Mouse (Mus musculus): ENCODE measurements around the gene Cfap52. TPM values are rescaled to one million over a fixed set of nuclear protein-coding genes. Genes with fewer than 3 reads are reported as not detected.
A peak's percentile ranks its signal among the peaks of the same experiment; 100 is the strongest.

Cfap52 gene
- polyA plus RNA-seq, 1 experiment from 2014 or later = 0.17 TPM

- Histone ChIP-seq H3K4me1 (ENCODE audit: control insufficient read depth, insufficient read depth, low read length) (0 out of 2 replicates have a peak, but pooled peaks cover 3% of the 10 kb centered on the region), H3K27me3 (ENCODE audit: control insufficient read depth, insufficient read depth, low read length) (peaks cover 21% of the 10 kb centered on the region), H3K27ac (replicated peaks; ENCODE audit: low read depth, low read length) (no peak overlapping the region), H3K9me3 (ENCODE audit: control insufficient read depth, low read length) (no peaks in the 10 kb centered on the region), H3K36me3 (ENCODE audit: control insufficient read depth, insufficient read depth, low read length) (no peaks in the 10 kb centered on the region), H3K9ac (ENCODE audit: low read length) (no peak overlapping the region), H3K4me2 (ENCODE audit: low read depth, severe bottlenecking) (peak overlapping the region; percentile 100), H3K4me3 (ENCODE audit: low read depth, low read length) (peak overlapping the region; percentile 71)
- ATAC-seq (ENCODE audit: insufficient number of reproducible peaks, low FRiP score, low TSS enrichment, low read depth) (peak; percentile 40; the same call in 1 of the 2 replicates), DNase-seq (ENCODE audit: low spot score) (peak; percentile 85)
- 0% methylated on average over 12 of the region's 12 CpGs for WGBS
Measured at GRCm38 (mm10) chr11:67922755-67923125, 42.7 kb downstream of the Cfap52 start.

GRCm38 (mm10) chr11:67921827-67922754 is 43.4 kb downstream of the Cfap52 start, which contains the start of gene Usp43:
TSS of gene Usp43 (minus strand) at chr11:67922153.
- Histone ChIP-seq H3K9ac (ENCODE audit: low read length) (peak within 1 kb of the TSS; percentile 55), H3K4me1 (ENCODE audit: control insufficient read depth, insufficient read depth, low read length) (0 out of 2 replicates have a peak, but pooled peaks cover 3% of the 10 kb centered on the region), H3K27me3 (ENCODE audit: control insufficient read depth, insufficient read depth, low read length) (peaks cover 21% of the 10 kb centered on the region), H3K9me3 (ENCODE audit: control insufficient read depth, low read length) (no peaks in the 10 kb centered on the region), H3K27ac (replicated peaks; ENCODE audit: low read depth, low read length) (no peak within 1 kb of the TSS), H3K36me3 (ENCODE audit: control insufficient read depth, insufficient read depth, low read length) (no peaks in the 10 kb centered on the region), H3K4me2 (ENCODE audit: low read depth, severe bottlenecking) (peak within 1 kb of the TSS; percentile 100), H3K4me3 (ENCODE audit: low read depth, low read length) (peak within 1 kb of the TSS; percentile 71)
- ATAC-seq (ENCODE audit: insufficient number of reproducible peaks, low FRiP score, low TSS enrichment, low read depth) (peak; percentile 76; the same call in 1 of the 2 replicates), DNase-seq (ENCODE audit: low spot score) (peak; percentile 68)
- WGBS = under 1% methylated on average over 67 of the region's 80 CpGs

GRCm38 (mm10) chr11:67921091-67921826 is 44.2 kb downstream of the Cfap52 start:
- peak overlapping the region; percentile 18 for H3K9ac ChIP-seq (ENCODE audit: low read length)
- no peaks in the 10 kb centered on the region for H3K36me3 ChIP-seq (ENCODE audit: control insufficient read depth, insufficient read depth, low read length)
- peak overlapping the region; percentile 100 for H3K4me2 ChIP-seq (ENCODE audit: low read depth, severe bottlenecking)
- H3K4me1 ChIP-seq (ENCODE audit: control insufficient read depth, insufficient read depth, low read length) = 0 out of 2 replicates have a peak, but pooled peaks cover 3% of the 10 kb centered on the region
- peak; percentile 59 for DNase-seq (ENCODE audit: low spot score)
- H3K27me3 ChIP-seq (ENCODE audit: control insufficient read depth, insufficient read depth, low read length) = peaks cover 21% of the 10 kb centered on the region
- H3K4me3 ChIP-seq (ENCODE audit: low read depth, low read length) = peak overlapping the region; percentile 71
- H3K27ac ChIP-seq (replicated peaks; ENCODE audit: low read depth, low read length) = no peak overlapping the region
- H3K9me3 ChIP-seq (ENCODE audit: control insufficient read depth, low read length) = no peaks in the 10 kb centered on the region
- ATAC-seq (ENCODE audit: insufficient number of reproducible peaks, low FRiP score, low TSS enrichment, low read depth) = peak; percentile 37; the same call in 1 of the 2 replicates
- WGBS = 1% methylated on average over 47 of the region's 47 CpGs

- WGBS = 50% methylated on average over 9 of the region's 9 CpGs
- Histone ChIP-seq H3K27me3 (ENCODE audit: control insufficient read depth, insufficient read depth, low read length) (peaks cover 21% of the 10 kb centered on the region), H3K4me3 (ENCODE audit: low read depth, low read length) (no peak overlapping the region), H3K9me3 (ENCODE audit: control insufficient read depth, low read length) (no peaks in the 10 kb centered on the region), H3K4me1 (ENCODE audit: control insufficient read depth, insufficient read depth, low read length) (0 out of 2 replicates have a peak, but pooled peaks cover 3% of the 10 kb centered on the region), H3K36me3 (ENCODE audit: control insufficient read depth, insufficient read depth, low read length) (no peaks in the 10 kb centered on the region), H3K9ac (ENCODE audit: low read length) (no peak overlapping the region), H3K27ac (replicated peaks; ENCODE audit: low read depth, low read length) (no peak overlapping the region), H3K4me2 (ENCODE audit: low read depth, severe bottlenecking) (no peak overlapping the region)
- no peak for ATAC-seq (ENCODE audit: insufficient number of reproducible peaks, low FRiP score, low TSS enrichment, low read depth)
- DNase-seq (ENCODE audit: low spot score) = no peak
Measured at GRCm38 (mm10) chr11:67920226-67920960, 45.1 kb downstream of the Cfap52 start.

- H3K4me2 ChIP-seq (ENCODE audit: low read depth, severe bottlenecking) = no peak overlapping the region
- no peaks in the 10 kb centered on the region for H3K36me3 ChIP-seq (ENCODE audit: control insufficient read depth, insufficient read depth, low read length)
- H3K27me3 ChIP-seq (ENCODE audit: control insufficient read depth, insufficient read depth, low read length) = peaks cover 21% of the 10 kb centered on the region
- H3K4me1 ChIP-seq (ENCODE audit: control insufficient read depth, insufficient read depth, low read length) = 0 out of 2 replicates have a peak, but pooled peaks cover 3% of the 10 kb centered on the region
- H3K27ac ChIP-seq (replicated peaks; ENCODE audit: low read depth, low read length) = no peak overlapping the region
- 73% methylated on average over 5 of the region's 5 CpGs for WGBS
- H3K9me3 ChIP-seq (ENCODE audit: control insufficient read depth, low read length) = no peaks in the 10 kb centered on the region
- no peak overlapping the region for H3K4me3 ChIP-seq (ENCODE audit: low read depth, low read length)
- no peak for ATAC-seq (ENCODE audit: insufficient number of reproducible peaks, low FRiP score, low TSS enrichment, low read depth)
- no peak overlapping the region for H3K9ac ChIP-seq (ENCODE audit: low read length)
- no peak for DNase-seq (ENCODE audit: low spot score)
Measured at GRCm38 (mm10) chr11:67919593-67919992, 45.9 kb downstream of the Cfap52 start.

GRCm38 (mm10) chr11:67917126-67917525 is 48.3 kb downstream of the Cfap52 start:
- WGBS = 84% methylated on average over 3 of the region's 3 CpGs
- Histone ChIP-seq H3K4me2 (ENCODE audit: low read depth, severe bottlenecking) (no peak overlapping the region), H3K36me3 (ENCODE audit: control insufficient read depth, insufficient read depth, low read length) (no peaks in the 10 kb centered on the region), H3K4me3 (ENCODE audit: low read depth, low read length) (no peak overlapping the region), H3K9me3 (ENCODE audit: control insufficient read depth, low read length) (no peaks in the 10 kb centered on the region), H3K27ac (replicated peaks; ENCODE audit: low read depth, low read length) (no peak overlapping the region), H3K9ac (ENCODE audit: low read length) (no peak overlapping the region), H3K4me1 (ENCODE audit: control insufficient read depth, insufficient read depth, low read length) (no peaks in the 10 kb centered on the region), H3K27me3 (ENCODE audit: control insufficient read depth, insufficient read depth, low read length) (peaks cover 21% of the 10 kb centered on the region)
- ATAC-seq (ENCODE audit: insufficient number of reproducible peaks, low FRiP score, low TSS enrichment, low read depth) (no peak), DNase-seq (ENCODE audit: low spot score) (no peak)

GRCm38 (mm10) chr11:67911074-67911473 is 54.4 kb downstream of the Cfap52 start:
- H3K27me3 ChIP-seq (ENCODE audit: control insufficient read depth, insufficient read depth, low read length) = no peaks in the 10 kb centered on the region
- 85% methylated on average over 5 of the region's 5 CpGs for WGBS

GRCm38 (mm10) chr11:67903756-67904155 is 61.7 kb downstream of the Cfap52 start:
- Histone ChIP-seq H3K4me1 (ENCODE audit: control insufficient read depth, insufficient read depth, low read length) (no peaks in the 10 kb centered on the region), H3K36me3 (ENCODE audit: control insufficient read depth, insufficient read depth, low read length) (no peaks in the 10 kb centered on the region), H3K27me3 (ENCODE audit: control insufficient read depth, insufficient read depth, low read length) (no peaks in the 10 kb centered on the region), H3K9me3 (ENCODE audit: control insufficient read depth, low read length) (no peaks in the 10 kb centered on the region), H3K9ac (ENCODE audit: low read length) (no peak overlapping the region), H3K4me2 (ENCODE audit: low read depth, severe bottlenecking) (no peak overlapping the region), H3K4me3 (ENCODE audit: low read depth, low read length) (no peak overlapping the region), H3K27ac (replicated peaks; ENCODE audit: low read depth, low read length) (no peak overlapping the region)
- ATAC-seq (ENCODE audit: insufficient number of reproducible peaks, low FRiP score, low TSS enrichment, low read depth) (no peak), DNase-seq (ENCODE audit: low spot score) (no peak)
- WGBS = 89% methylated on average over 4 of the region's 4 CpGs

More at GRCm38 (mm10) chr11:67911074-67911473, 54.4 kb downstream of the Cfap52 start:
- Histone ChIP-seq H3K4me3 (ENCODE audit: low read depth, low read length) (no peak overlapping the region), H3K9ac (ENCODE audit: low read length) (no peak overlapping the region), H3K4me2 (ENCODE audit: low read depth, severe bottlenecking) (no peak overlapping the region), H3K4me1 (ENCODE audit: control insufficient read depth, insufficient read depth, low read length) (no peaks in the 10 kb centered on the region), H3K9me3 (ENCODE audit: control insufficient read depth, low read length) (no peaks in the 10 kb centered on the region), H3K36me3 (ENCODE audit: control insufficient read depth, insufficient read depth, low read length) (no peaks in the 10 kb centered on the region), H3K27ac (replicated peaks; ENCODE audit: low read depth, low read length) (no peak overlapping the region)
- no peak for DNase-seq (ENCODE audit: low spot score)
- ATAC-seq (ENCODE audit: insufficient number of reproducible peaks, low FRiP score, low TSS enrichment, low read depth) = no peak
